Mouse (Mus musculus) layer of hippocampus, postnatal 10 days (tissue): ENCODE data around the gene Hsd17b7. TPM values are rescaled to one million over a fixed set of nuclear protein-coding genes. Genes with fewer than 3 reads are reported as not detected.

Experiments used
- DNase-seq, 2 experiments: peaks; one replicate each; pipeline ENCODE4 v3.0.0; 2021; ENCODE audit warnings: low spot score in 2 of 2
- total RNA-seq, 2 experiments: library from RNA; stranded (reverse); gene quantifications; 2 replicates each; pipeline ENCODE4 v1.2.3; 2021

The Hsd17b7 gene
- total RNA-seq, 2 experiments from 2014 or later = 20.5 to 22.1 TPM

DNA sequence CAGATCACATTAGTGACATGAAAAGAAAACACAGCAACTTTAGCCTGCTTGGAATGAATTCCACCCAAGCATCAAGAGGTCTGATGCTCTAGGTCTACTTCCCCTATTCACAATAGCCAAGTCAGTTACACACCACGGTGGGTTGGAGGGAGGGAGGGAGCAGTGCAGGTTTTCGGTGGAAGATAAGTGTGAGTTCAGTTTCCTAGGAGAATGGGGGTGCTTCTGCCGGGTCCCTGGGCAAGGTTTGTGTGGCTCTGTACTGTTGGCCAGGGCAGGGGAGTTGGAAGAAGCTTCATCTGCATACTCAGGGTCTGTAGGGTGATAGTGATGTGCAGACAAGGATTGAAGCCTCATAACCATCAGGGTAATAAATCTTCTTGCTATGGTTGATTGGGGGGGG is 23.0 kb downstream of the Hsd17b7 start:
- no peak for DNase-seq

DNA sequence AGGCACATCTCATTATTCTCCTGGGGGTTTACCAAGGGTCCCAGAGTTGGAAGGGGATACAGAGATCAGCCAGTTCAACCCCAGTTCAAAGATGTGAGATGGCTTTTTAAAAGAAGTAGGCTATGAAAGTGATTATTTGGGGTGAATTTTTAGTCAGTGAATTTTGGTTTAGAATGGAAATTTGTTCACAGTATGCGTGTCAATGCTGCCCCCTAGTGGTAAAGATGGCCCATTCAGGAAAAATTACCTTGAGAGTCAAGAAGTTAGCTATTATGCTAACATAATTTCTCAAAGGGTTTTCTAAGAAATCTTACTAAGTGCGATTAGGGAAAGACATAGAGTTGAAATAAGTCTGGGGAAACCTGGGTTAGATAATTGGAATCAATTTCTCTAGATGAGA is 29.7 kb downstream of the Hsd17b7 start:
- DNase-seq = peak; percentile 58 to 68

DNA sequence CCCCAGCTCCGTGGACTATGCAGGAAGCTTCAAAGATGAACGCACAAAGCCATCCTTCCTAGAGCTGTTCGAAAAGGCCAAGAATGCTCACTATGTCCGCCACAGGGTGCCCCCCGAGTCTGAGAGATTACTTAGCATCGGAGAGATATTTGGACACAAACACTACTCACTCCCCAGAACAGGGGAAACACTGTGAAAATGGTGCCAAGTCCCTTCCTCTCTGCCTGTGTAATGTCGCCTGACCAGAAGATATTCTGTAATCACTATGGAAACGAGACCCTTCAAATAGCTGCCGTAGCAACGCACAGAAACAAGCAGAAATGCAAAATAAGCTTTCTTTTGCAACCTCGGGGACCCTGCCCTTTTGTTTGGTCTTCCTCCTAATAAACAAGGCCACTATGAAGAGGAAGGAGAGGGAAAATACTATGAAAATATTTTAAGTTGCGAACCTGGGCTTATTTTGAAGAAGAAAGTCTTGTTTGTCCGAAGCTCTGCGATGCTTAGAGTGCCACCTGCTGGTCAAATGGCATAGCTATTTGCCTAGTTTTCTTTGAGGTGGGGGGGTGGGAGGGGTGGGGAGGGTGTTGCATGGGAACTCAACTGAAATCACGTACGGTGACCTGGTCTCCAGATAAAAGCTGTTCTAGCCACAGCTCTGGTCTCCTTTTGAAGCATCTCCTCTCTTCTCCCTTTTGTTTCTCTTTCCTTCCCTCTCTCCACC is 34.9 kb downstream of the Hsd17b7 start:
- peak; percentile 67 to 69 for DNase-seq

DNA sequence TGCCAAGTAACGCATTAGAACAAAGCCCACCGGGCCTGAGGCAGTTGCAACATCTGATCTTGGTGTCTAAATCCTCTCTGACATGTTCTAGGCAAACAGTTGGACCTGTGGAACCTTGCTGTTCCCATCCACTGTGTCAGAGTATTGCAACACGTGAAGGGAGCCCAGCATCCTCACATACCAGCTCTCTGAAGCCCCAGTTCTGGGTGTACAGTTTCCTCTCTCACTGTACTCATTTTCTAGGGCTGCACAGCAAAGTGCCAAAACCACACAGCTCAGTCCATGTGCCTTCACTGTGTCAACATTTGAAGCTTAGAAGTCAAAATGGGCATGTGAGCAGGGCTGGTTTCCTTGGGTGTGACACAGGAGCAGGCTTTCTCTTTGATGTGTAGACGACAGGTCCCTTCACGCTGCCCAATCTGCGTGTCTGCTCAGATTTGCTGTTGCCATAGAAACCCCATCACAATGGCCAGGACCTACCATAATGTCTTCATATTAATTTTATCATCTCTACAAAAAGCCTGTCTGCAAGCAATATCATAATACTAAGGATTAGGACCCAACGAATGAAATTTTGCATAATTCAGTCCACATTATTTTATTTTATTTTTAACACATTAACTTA is 36.8 kb downstream of the Hsd17b7 start:
- DNase-seq = no peak

DNA sequence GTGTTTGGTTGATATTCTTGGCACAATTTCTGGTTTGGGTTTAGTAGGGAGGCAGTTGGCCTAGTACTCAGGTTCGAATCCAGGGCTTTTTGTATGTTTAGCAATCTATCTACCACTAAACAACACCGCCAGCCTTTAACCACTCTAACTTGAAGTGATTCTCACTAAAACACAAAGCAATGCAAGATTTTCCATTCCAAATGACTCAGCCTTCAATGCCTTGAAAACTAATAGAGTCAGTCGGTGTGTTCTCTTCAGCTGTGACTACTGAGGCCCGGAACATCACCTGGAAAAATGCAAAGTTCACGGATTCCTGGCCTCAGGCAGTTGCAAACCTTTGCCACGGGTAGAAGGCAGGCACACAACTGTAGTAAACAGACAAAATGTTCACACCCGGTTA is 37.3 kb downstream of the Hsd17b7 start:
- DNase-seq = no peak

DNA sequence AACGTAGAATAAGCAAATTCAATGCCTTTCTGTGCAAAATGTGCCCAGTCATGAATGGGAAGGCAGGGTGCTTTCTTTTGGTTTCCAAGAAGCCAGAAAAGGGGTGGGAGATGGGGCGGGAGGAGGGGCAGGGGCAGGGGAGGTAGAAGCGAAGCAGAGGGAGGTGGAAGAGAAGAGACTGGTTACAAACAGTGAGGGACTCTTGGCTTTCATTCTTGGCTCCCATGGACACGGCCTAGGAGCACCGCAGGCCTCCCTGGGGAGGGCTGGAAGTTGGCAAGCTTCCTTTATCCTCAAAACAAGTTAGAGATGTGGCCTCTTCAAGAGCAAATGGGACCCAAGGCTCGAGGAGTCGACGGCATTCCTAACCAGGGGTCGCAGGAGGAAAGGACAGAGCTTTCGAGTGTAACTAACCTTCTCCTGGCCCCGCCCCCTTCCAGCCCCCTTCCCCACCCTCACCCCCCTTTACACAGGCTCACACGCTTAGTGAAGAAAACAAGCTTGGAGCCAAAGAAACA is 40.5 kb downstream of the Hsd17b7 start, which contains the start of gene Ccdc190:
Gene Ccdc190, plus strand, starts transcription at position 195 of the 518 bp plus-strand sequence.
- DNase-seq = peak in 1 of 2 experiments; percentile 32

DNA sequence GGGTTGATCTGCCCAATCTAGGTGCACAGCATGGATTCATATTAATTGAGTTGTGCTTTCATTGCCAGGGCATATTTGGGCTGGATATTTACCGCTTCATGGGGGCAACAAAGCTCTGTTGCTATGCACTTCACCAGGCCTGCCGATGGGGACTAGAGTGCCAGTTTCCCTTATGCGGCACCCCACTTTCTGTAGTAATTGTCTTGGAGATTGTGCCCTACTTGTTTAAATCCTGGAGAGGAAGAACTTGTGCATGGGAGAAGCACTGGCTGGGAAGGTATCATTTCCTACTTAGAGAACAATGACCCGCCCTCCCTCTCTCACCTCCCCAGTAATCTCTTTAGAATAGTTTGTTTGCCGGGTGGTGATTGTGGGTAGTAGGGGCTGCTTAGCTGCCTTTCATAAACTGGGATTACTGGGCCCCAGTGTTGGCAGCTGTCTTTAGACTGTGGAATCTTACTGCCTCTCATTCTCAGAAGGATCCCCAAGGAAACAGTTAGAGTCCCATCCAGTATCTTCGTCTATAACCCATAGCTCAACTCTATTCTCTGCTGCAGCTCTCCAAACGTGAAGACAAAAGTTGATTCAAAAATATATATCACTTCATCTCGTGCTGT is 41.2 kb downstream of the Hsd17b7 start:
- no peak for DNase-seq

DNA sequence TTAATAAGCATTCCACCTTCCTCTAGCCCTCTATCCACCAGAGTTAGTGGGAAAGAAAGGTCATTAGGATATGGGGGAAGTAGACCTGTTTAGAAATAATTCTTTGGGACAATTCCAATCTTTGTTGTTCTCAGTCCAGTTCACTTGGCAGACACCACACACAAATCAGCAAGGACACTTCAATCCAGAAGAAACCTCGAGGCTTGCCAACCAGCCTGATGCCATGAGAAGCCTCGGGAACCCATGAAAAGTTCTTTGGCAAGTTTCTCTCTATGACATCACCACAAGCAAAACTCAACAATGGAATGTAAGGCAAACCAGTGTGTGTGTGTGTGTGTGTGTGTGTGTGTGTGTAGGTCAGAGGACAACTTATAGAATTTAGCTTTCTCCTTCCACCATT is 44.5 kb downstream of the Hsd17b7 start:
- DNase-seq = no peak

DNA sequence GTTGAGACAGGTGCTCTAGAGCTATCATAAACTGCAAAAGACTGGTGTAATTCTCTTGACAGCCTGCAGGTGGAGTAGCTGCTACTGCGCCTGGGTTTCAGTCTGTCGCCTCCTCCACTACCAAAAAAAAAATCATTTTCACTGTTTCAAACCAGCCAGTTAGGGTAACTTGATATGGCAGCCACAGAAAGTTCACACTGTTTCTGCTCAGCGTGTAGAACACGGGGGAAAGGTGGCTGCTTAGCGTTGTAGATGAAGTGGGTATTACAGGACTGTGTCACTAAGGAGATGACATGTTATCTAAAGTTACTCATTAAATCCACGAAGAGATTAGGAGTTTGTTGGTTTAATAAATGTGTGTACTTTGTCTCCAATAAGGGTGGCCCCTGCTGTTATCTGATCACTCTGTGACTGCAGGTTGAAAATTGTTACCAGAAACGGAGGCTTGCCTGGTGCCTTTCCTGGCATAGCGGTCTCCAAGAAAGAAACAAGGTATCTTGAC is 47.3 kb downstream of the Hsd17b7 start:
- peak; percentile 53 to 64 for DNase-seq

DNA sequence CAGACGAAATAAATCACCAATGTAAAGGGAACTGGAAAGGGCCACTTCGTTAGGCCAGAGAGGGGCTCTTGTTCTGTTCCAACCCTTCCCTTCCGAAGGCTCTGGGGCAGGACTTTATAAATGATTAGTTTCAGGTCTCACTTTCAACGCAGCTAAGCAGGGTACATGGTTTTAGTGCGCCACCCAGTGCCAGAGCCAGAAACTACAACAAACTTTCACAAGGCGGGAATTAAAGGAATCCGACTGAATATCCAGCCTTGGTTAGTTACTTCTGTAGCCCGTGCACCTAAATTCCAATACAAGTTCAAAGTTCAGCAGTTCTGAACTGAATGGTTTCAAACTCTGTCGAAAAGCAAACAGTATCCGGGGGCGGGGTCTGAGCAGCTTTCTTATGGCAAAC is 49.8 kb downstream of the Hsd17b7 start:
- DNase-seq = peak; percentile 90 to 91

DNA sequence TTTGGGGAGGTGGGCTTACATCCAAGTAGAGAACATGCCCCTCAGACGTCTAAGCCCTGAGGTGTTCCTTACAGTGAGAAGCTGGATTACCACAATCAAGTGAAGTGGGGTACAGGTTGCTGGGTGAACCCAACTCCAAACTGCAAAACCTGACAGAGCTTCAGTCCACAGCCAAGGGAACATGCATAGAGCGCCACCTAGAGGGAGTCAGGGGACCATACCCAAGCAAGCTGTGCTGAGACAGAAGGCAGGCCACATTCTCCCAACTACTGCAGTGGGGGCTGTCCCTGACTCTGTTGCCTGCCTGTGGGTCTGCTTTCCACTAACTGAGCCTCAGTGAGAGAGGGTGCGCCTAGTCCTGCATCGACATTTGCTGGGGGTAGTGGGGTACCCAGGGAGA is 51.0 kb downstream of the Hsd17b7 start:
- peak; percentile 74 to 78 for DNase-seq

DNA sequence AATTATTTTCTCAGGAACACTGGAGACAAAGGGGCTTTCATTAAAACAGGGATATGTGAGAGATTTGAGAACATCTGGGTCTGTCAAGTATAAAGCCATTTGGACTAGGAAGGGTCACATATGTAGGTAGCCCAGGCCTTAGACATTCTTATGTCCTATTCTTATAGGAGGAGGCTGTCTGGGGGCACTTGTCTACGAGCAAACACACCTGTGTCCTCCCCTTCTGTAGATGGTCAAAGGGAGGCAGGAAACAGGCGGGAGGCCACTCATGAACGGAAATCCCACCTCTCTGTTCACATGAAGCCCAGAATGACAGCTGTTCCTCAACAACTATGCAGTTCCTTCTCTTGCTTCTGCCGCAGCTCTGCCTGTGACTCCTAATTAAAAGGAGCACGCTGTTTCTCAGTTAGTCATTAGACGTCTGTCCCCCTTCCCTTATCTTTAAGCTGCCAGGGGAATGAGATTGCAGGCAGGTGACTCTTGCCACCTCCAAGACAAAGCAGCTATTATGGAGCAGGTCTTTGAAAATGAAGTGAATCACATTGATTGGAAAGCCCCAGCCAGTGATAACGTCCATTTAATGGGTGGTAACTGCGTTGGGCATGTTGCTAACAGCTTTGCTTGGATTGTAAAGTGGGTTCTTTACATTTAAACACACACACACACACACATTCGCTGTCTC is 51.8 kb downstream of the Hsd17b7 start:
- no peak for DNase-seq

DNA sequence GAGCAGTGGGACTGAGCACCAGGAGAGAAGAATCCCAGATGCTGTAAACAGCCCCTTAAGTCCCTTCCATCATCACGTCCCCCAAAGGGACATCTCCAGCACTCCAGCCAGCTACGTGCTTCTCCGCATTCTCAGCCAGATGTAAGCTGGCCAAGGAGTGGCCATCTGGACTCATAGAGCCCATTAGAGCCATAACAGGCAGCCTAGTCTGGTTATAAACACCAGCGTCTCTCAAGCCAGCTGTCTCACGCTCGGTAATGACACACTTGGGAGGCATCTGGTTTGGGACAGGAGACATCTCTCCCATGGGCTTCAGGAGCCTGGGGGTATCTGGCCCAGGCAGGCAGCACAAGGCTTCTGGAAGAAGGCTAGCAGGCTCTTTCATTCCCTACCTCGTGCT is 52.4 kb downstream of the Hsd17b7 start:
- no peak for DNase-seq

DNA sequence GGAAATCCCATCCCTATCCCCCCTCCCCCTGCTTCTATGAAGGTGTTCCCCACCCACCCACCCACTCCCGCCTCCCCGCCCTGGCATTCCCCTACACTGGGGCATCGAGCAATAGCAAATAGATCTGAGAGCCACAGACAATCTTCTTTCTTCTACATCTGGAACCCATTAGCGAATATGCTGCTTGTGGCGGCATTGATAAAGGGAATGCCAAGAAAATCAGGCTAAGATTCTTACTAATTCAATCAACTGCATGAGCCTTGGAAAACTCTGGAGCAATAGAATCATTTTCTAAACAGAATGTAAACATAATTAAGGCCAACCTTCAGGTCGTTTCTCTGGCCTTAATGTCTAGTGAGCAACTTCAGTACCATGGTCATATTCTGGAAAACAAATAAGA is 57.5 kb downstream of the Hsd17b7 start:
- no peak for DNase-seq

DNA sequence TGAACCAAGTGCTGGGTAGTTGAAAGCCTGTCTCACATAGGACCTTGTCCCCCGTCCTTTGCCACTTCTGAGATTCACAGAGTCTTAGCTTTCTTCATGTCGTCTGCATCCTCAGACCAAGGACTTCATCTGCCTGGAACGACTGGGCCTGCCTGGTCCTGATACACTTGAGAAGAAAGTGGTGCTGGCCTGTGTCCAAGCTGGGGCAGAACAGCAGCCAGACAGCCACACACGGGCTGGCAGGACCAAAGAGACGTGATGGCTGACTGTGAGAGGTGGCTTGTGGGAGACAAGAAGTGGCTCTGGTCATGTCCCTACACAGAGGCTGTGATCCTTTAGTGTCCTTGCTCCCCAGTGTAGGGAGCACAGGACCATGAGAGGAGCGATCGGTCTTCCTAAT is 58.3 kb downstream of the Hsd17b7 start:
- DNase-seq = no peak

DNA sequence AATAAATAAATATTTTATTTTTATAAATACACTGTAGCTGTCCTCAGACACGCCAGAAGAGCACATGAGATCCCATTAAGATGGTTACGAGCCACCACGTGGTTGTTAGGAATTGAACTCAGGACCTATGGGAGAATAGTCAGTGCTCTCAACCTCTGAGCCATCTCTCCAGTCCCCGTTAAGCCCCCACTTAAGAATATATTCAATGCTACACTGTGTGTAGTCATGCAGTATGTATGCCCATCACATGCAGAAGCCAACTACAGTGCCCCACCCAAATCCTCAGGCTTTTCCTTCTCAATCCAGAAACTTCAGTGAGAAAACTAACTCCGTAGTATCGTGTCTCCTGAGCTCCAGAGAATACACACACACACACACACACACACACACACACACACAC is 59.4 kb downstream of the Hsd17b7 start:
- DNase-seq = no peak

DNA sequence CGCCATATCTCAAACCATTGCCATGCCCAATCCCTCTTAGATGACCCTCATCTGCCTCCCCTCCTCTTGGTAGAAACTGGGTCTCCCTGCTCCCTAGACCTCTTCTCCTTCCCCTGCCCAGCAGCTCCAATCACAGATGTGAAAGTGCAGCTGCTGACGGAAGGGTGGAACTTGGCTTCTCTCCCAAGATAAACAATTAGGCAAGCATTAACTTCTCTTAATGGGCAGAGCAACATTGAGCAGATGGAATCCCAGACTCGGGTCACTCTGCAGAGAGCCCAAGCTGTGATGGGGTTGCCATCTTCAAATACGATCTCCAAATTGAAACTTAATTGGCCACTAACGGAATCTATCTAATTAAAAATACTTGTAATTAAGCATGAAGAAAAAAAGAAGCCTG is 59.9 kb downstream of the Hsd17b7 start:
- DNase-seq = no peak

DNA sequence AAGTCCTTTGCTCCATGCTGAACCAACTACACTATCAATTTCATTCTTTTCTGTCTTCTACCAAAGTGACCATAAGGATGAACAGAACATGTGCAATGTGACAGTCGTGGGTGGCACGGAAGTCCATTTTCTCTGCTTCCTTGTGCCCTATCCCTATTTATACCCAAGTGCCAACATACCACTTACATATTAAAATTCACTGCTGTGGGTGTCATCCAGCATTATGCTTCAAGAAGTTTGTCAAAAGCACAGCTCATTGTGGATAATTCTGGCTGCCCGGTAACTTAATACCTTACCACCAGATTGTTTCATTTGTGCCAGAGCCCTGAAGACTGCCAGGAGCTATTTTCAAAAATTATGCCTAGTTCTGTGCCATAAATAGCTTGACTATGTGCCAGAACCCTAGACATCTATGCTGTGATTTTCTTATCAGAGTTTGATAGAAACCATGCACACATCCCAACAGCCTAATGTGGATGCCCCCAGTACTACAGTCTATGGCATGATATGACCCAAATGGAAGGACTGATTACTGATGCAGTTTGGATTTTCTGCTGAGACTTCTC is 68.2 kb downstream of the Hsd17b7 start:
- no peak for DNase-seq
